Mouse (Mus musculus) G1E (cell line): Measurements from ENCODE around the gene Srsf5. TPM values are rescaled to one million over a fixed set of nuclear protein-coding genes. Genes with fewer than 3 reads are reported as not detected.

Experiments
- ATAC-seq: 2 replicates; pipeline ENCODE4 v1.8.0; 2016; ENCODE audit warnings: mild to moderate bottlenecking; ENCODE audit not compliant: insufficient number of reproducible peaks, poor library complexity, low FRiP score, severe bottlenecking; ENCODE audit errors: extremely low read depth
- DNase-seq: peaks from one replicate; pipeline ENCODE4 v3.0.0; 2012; ENCODE audit warnings: low spot score
- H3K27me3 ChIP-seq: 2 replicates; pipeline ENCODE4 v1.6.1; 2012; ENCODE audit warnings: mild to moderate bottlenecking, low read length, inconsistent platforms; ENCODE audit not compliant: insufficient read depth
- H3K36me3 ChIP-seq: replicated peaks from 2 replicates; pipeline ENCODE3; 2012; ENCODE audit warnings: mild to moderate bottlenecking, inconsistent platforms
- H3K4me1 ChIP-seq: 2 replicates; pipeline ENCODE4 v1.6.1; 2012; ENCODE audit warnings: low read depth, low read length, inconsistent platforms, mixed read lengths; ENCODE audit not compliant: insufficient read depth
- H3K4me3 ChIP-seq: 2 replicates; pipeline ENCODE4 v1.5.1; 2012; ENCODE audit warnings: low read depth, mild to moderate bottlenecking, inconsistent platforms, low read length, moderate library complexity, mixed read lengths
- H3K9me3 ChIP-seq: replicated peaks from 2 replicates; pipeline ENCODE4 v1.6.1; 2012; ENCODE audit warnings: inconsistent platforms
- CTCF ChIP-seq: IDR thresholded peaks from 2 replicates; pipeline ENCODE4 v1.5.1; 2012; ENCODE audit warnings: low read depth, low read length, inconsistent platforms, mixed read lengths
- GATA1 ChIP-seq: IDR thresholded peaks from 2 replicates; pipeline ENCODE4 v1.6.1; 2012; ENCODE audit warnings: borderline replicate concordance, low read length, inconsistent platforms, mixed read lengths
- GATA2 ChIP-seq: IDR thresholded peaks from 2 replicates; pipeline ENCODE4 v1.6.1; 2012; ENCODE audit warnings: low read depth, low read length, inconsistent platforms, borderline replicate concordance
- POLR2AphosphoS5 ChIP-seq: IDR thresholded peaks from 2 replicates; pipeline ENCODE4 v1.6.1; 2012; ENCODE audit warnings: low read depth, low read length, inconsistent platforms; ENCODE audit not compliant: insufficient replicate concordance
- TAL1 ChIP-seq: conservative IDR thresholded peaks from 2 replicates; pipeline ENCODE4 v1.6.1; 2012; ENCODE audit warnings: low read depth, low read length, inconsistent platforms, mixed read lengths
- polyA plus RNA-seq: library from polyadenylated mRNA; stranded (reverse); fragments of >175 nt; gene quantifications from 2 replicates; pipeline ENCODE4 v1.2.3, GENCODE M21; 2012
- total RNA-seq, 2 experiments: library from RNA; stranded (forward) in 1 of 2; stranded (reverse) in 1 of 2; fragments of 200-1000 nt in 1 of 2; fragments of >200 nt in 1 of 2; fragmentation: Nextera tagmentation in 1 of 2; gene quantifications; 2 replicates each; pipeline ENCODE4 v1.2.3; 2014 to 2017

Gene Srsf5
- total and polyA plus RNA-seq, 3 experiments = 297 to 1,080 (median 656) TPM

- peaks cover 4% of the 10 kb centered on the region; the same call in 1 of the 2 replicates for H3K9me3 ChIP-seq
- TF ChIP-seq CTCF (no peak), POLR2AphosphoS5 (no peak), GATA2 (no peak), TAL1 (no peak), GATA1 (no peak)
- H3K4me3 ChIP-seq = no peak within 1 kb of the TSS
- H3K4me1 ChIP-seq = 0 out of 2 replicates have a peak, but pooled peaks cover 3% of the 10 kb centered on the region
- no peaks in the 10 kb centered on the region for H3K36me3 ChIP-seq
- DNase-seq (no peak), ATAC-seq (no peak)
- H3K27me3 ChIP-seq = peaks cover 45% of the 10 kb centered on the region
These were observed 23.3 kb downstream of the Srsf5 start, which contains the start of gene Slc10a1 for GRCm38 (mm10) chr12:80968605-80969004. Slc10a1 (minus strand) TSS chr12:80968705.

GRCm38 (mm10) chr12:80970181-80970705 lies 24.9 kb downstream of the Srsf5 start:
- DNase-seq (no peak), ATAC-seq (no peak)
- TF ChIP-seq GATA1 (no peak), GATA2 (no peak), POLR2AphosphoS5 (no peak), CTCF (no peak), TAL1 (no peak)

GRCm38 (mm10) chr12:80971756-80972155 lies 26.5 kb downstream of the Srsf5 start:
- H3K36me3 ChIP-seq = no peaks in the 10 kb centered on the region
- peaks cover 64% of the 10 kb centered on the region for H3K27me3 ChIP-seq
- no peak overlapping the region for H3K4me3 ChIP-seq
- TF ChIP-seq CTCF (no peak), GATA1 (no peak), GATA2 (no peak), TAL1 (no peak), POLR2AphosphoS5 (no peak)
- H3K4me1 ChIP-seq = no peaks in the 10 kb centered on the region
- DNase-seq (no peak), ATAC-seq (no peak)
- peaks cover 4% of the 10 kb centered on the region; the same call in 1 of the 2 replicates for H3K9me3 ChIP-seq

More at GRCm38 (mm10) chr12:80970181-80970705, 24.9 kb downstream of the Srsf5 start:
- peaks cover 4% of the 10 kb centered on the region; the same call in 1 of the 2 replicates for H3K9me3 ChIP-seq
- H3K27me3 ChIP-seq = peaks cover 57% of the 10 kb centered on the region
- no peak overlapping the region for H3K4me3 ChIP-seq
- 0 out of 2 replicates have a peak, but pooled peaks cover 3% of the 10 kb centered on the region for H3K4me1 ChIP-seq
- H3K36me3 ChIP-seq = no peaks in the 10 kb centered on the region

- peaks cover 42% of the 10 kb centered on the region for H3K27me3 ChIP-seq
- H3K36me3 ChIP-seq = no peaks in the 10 kb centered on the region
- H3K4me3 ChIP-seq = no peak overlapping the region
- TF ChIP-seq CTCF (no peak), GATA1 (no peak), GATA2 (no peak), POLR2AphosphoS5 (no peak), TAL1 (no peak)
- H3K4me1 ChIP-seq = no peaks in the 10 kb centered on the region
- no peak for ATAC-seq
- H3K9me3 ChIP-seq = no peaks in the 10 kb centered on the region
- DNase-seq = no peak
These were observed 30.8 kb downstream of the Srsf5 start for GRCm38 (mm10) chr12:80975939-80976671.

DNA sequence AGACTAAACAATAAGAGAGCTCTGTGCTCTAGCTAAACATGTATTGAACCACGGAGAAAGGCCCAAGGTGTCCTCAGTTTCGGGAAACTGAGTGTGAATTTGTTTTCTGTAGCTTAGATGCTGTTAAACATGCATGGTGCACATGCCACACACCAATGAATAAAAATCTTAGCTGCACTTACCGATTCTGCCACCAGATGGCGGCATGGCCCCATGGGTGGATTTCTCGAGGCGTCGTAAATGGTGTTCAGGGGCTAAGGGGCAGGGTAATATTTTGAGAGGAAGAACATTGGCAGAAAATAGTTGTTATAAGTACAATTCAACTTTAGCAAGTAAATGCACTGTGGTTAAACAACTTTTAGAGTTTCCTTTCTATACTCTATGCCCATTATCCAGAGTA lies 37.0 kb downstream of the Srsf5 start:
- H3K27me3 ChIP-seq = peaks cover 13% of the 10 kb centered on the region
- no peak for TF ChIP-seq GATA1
- no peak for TF ChIP-seq GATA2
- TF ChIP-seq POLR2AphosphoS5 = no peak
- TF ChIP-seq CTCF = peak; percentile 98
- DNase-seq (peak; percentile 50), ATAC-seq (no peak)
- no peak overlapping the region for H3K4me3 ChIP-seq
- no peaks in the 10 kb centered on the region for H3K9me3 ChIP-seq
- peaks cover 4% of the 10 kb centered on the region for H3K4me1 ChIP-seq
- no peaks in the 10 kb centered on the region for H3K36me3 ChIP-seq

DNA sequence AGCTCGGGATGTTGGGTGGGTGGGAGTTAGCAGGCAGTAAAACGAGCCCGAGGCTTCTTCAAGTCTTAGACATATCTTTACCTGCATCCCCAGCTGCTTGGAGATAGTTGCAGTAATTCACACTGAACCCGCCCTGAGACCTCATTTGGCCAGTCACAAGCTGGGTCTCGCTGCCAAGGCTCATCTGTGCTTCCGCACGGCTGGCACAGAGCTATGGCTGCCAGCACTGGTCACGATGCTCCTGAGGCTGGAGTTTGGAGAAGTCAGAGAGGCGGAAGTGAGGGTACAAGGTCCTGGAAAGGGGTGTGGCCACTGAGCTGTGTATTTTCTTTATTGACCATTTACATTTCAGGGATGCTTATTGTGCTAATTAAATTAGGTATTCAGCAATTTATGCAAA lies 38.4 kb downstream of the Srsf5 start:
- ATAC-seq (no peak), DNase-seq (no peak)
- no peak for TF ChIP-seq CTCF
- TF ChIP-seq TAL1 = no peak
- no peak for TF ChIP-seq POLR2AphosphoS5
- H3K4me1 ChIP-seq = peaks cover 4% of the 10 kb centered on the region
- 0 out of 2 replicates have a peak, but pooled peaks cover 2% of the 10 kb centered on the region for H3K9me3 ChIP-seq
- H3K36me3 ChIP-seq = no peaks in the 10 kb centered on the region
- H3K27me3 ChIP-seq = peaks cover 13% of the 10 kb centered on the region
- H3K4me3 ChIP-seq = peak overlapping the region; percentile 17; the same call in 1 of the 2 replicates
